Mouse (Mus musculus): ENCODE measurements at regions not wholly inside any gene's neighbourhood (a gene's known extent, or its start where the extent isn't known, plus 50 kb on each side); places are given as distances from the start of the nearest gene placed in this dataset.

- DNase-seq (ENCODE audit: low spot score in 2 of 2): no peak
Observed at GRCm38 (mm10) chr6:140927616-140928015, 198.5 kb downstream of the Gm11077 start.

- DNase-seq (ENCODE audit: low spot score in 2 of 2): no peak
Observed at GRCm38 (mm10) chr6:140934286-140934685, 205.2 kb downstream of the Gm11077 start.

GRCm38 (mm10) chr6:140938025-140938424, 208.9 kb downstream of the Gm11077 start:
- no peak for DNase-seq (ENCODE audit: low spot score in 2 of 2)

- DNase-seq (ENCODE audit: low spot score in 2 of 2): no peak
Observed at GRCm38 (mm10) chr6:140946720-140947119, 217.6 kb downstream of the Gm11077 start.

DNA sequence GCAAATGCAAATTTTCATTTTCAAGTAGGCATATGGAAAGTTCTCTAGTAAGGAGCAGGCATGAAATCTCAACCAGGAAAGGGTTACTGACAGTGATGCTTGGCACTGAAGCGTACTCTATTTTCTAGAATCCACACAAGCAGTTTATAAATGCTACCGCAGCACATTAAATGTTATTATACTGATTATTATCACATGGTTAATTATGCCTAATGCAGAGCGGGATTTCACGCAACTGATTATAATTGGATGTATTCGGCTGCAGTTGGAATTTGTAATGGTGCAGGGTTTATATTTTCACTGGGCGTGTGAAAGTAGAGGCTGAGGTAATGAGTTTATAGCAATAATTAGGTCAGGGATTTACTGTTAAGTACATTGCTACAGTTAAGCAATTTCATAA, 221.4 kb downstream of the Gm11077 start:
- no peak for DNase-seq (ENCODE audit: low spot score in 2 of 2)

DNA sequence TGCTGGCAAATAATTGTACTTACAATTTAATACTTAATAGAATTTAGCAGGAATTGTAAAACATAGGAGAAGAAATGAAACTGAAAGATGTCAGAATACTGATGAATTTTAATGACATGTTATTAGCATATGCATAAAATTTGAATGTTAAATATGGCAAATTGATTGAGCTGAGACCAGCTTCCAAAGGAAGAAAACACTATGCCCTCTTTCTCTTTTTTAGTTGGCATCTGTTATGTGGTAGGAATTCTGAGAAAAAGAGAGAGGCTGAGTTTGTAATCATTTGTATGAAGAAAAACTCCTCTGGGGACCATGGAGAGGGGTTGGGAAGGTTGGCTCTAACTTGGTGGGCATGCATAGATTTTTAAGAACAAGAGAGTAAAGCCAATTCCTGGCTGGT, 224.2 kb downstream of the Gm11077 start:
- no peak for DNase-seq (ENCODE audit: low spot score in 2 of 2)

- DNase-seq (ENCODE audit: low spot score in 2 of 2): peak; percentile 22 to 40
Observed at GRCm38 (mm10) chr6:140953721-140954120, 224.6 kb downstream of the Gm11077 start.

DNA sequence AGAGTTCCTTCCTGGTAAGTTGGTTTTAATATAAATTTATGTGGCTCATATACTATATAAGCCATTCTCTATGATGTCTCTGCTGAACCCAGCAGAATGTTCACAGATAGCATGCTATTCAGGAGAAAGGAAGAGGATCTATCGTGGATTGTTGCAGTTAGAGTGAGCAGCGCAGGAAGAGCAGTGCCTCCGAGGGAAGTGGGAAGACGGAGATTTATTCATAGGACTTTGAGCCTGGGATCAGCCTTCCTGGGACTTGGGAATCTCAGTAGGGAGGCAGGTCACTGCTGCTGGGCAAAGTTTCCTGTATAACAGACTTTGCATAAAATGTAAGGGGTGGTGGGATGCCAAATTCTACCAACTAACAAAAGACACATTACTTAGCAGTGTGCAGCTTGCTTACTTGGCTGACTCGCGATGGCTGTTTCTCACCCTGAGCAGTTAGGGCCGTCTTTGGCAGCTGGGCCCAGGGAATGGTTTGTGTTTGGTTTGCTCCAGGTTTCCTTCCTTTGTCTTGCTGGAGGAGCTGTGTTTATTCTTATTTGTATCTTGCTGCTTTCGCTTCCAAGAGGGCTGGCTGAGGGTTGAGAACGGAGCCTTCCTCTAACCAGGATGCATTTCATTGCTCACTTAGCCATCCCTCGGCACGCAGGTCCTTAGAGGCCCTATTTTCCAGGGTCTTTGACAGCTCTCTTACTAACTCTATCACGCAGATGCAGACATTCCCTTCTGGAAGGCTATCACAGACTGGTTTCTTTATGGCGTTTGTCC, 226.9 kb downstream of the Gm11077 start:
- DNase-seq (ENCODE audit: low spot score in 2 of 2): no peak

DNA sequence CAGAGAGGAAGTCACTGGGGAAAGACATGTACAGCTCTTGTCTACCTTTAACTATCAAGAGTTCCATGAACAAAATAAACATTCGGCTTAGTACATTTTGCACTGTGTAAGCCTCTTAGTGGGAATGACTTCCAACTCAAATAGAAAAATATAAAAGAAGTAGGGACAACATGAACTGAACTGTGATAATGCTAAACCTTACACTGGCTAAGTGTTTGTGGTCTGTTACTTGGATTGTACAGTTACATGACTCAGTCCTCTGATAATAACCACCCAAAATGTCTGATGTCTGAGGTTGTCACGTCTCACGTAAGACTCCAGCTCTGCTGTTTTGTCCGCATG, 227.4 kb downstream of the Gm11077 start:
- no peak for DNase-seq (ENCODE audit: low spot score in 2 of 2)

DNA sequence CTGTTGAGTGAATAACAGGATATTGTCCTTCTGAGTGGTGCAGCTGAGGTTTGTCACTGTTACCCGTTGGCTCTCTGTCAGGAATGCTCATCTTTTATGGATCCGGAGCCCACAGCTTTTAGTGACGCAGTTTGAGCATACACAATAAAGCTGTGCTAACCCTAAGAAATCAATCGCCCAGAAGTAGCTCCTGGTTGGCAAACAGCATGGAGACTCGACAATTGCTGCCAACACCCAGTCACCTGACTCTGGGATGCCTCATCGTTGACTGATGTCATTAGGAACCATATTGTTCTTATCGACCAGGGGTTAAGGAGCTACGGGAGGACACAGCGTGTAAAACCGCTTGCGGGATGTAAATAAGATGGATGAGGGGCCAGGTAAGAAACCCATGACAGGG, 232.9 kb downstream of the Gm11077 start:
- no peak for DNase-seq (ENCODE audit: low spot score in 2 of 2)

DNA sequence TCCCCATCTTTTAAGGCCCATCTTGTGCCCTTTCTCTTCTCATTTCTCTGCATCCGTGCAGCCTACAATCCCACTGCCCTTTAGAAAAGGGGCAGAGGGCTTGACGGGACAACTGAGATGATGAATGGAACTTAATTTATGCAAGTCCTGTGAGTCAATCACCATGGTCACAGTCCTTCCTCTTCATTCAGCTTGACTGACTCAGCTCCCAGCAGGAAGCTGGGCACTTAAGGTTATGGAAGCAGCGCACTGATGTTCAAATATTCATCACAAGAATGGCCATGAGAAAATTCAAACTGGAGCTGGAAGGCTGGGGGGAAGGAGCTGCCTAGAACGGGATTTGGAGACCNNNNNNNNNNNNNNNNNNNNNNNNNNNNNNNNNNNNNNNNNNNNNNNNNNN, 233.5 kb downstream of the Gm11077 start:
- no peak for DNase-seq (ENCODE audit: low spot score in 2 of 2)

- DNase-seq (ENCODE audit: low spot score in 2 of 2): no peak
Observed at GRCm38 (mm10) chr6:140973732-140974131, 244.6 kb downstream of the Gm11077 start.

- no peak for DNase-seq (ENCODE audit: low spot score in 2 of 2)
Observed at GRCm38 (mm10) chr6:140976989-140977388, 247.9 kb downstream of the Gm11077 start.

DNA sequence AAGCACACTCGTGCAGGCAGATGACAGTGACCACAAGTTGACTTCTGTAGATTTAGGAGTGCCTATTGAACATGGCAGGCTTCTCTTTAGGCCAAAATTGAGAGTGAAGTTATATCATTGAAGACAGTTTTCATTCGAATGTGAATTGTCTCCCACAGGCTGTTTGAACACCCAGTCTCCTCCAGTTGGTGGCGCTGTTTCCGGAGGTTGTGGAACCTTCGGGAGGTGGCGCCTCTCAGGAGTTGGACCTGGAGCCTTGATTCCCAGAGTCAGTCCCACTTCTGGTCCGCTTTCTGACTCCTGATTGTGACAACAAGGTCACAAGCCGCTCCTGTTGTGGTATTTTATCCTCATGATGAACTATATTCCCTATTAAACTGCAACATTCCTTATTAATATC, 254.5 kb downstream of the Gm11077 start:
- DNase-seq (ENCODE audit: low spot score in 2 of 2): no peak

- DNase-seq (ENCODE audit: low spot score in 2 of 2): no peak
Observed at GRCm38 (mm10) chr6:140984249-140984648, 255.2 kb downstream of the Gm11077 start.

GRCm38 (mm10) chr6:140993643-140994580, 255.2 kb upstream of the Pde3a start:
- no peak for DNase-seq (ENCODE audit: low spot score in 2 of 2)

- DNase-seq (ENCODE audit: low spot score in 2 of 2): no peak
Observed at GRCm38 (mm10) chr6:140995340-140996135, 253.5 kb upstream of the Pde3a start.

GRCm38 (mm10) chr6:140998069-140998468, 251.0 kb upstream of the Pde3a start:
- DNase-seq (ENCODE audit: low spot score in 2 of 2): no peak

DNA sequence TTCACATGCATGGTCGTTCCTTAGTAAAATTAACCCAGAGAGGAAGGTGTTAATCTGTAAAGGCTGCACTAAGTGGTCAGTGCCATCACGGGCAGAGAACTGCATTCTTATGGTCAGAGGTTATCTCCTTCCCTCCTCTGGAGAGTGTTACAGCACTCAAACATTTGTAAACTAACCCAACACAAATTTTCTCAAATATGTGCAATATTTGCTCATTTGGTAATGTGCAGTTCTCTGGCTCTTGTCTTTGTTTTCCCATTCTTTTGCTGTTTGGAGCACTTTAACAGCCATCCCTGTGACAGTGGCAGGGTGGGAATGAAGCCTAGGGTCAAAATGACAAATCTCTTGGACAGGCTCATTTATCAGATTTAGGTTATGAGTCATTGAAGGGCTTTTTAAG, 248.5 kb upstream of the Pde3a start:
- DNase-seq (ENCODE audit: low spot score in 2 of 2): no peak

DNA sequence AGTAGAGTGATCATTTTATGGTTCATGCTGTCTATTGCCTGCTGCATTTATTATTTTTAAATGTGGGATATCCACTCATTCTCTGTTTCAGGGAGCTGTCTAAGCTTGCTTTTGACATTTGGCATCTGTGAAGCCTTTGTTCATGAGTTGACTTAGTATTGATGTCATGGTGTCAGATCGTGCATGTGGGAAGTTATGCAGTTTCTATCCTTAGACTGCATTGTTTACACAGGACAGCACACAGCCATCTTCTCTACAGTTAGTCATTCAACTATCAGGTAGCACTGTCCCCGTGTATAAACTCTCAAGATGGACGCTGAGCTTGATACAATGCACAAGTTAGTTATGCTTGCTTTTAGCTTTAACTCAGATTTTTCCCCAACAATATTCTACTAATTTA, 247.8 kb upstream of the Pde3a start:
- no peak for DNase-seq (ENCODE audit: low spot score in 2 of 2)

- DNase-seq (ENCODE audit: low spot score in 2 of 2): no peak
Observed at GRCm38 (mm10) chr6:141015055-141015681, 233.9 kb upstream of the Pde3a start.

GRCm38 (mm10) chr6:141023501-141023900, 225.6 kb upstream of the Pde3a start:
- no peak for DNase-seq (ENCODE audit: low spot score in 2 of 2)
